Mouse (Mus musculus) myocyte (in vitro differentiated cells): Measurements from ENCODE around the gene Ntn4. TPM values are rescaled to one million over a fixed set of nuclear protein-coding genes. Genes with fewer than 3 reads are reported as not detected.

ENCODE experiments used
- H3K27me3 ChIP-seq: one replicate; pipeline ENCODE4 v1.6.1; 2011; ENCODE audit not compliant: control insufficient read depth, insufficient read depth, insufficient read length
- H3K36me3 ChIP-seq: one replicate; pipeline ENCODE4 v1.6.1; 2011; ENCODE audit not compliant: control insufficient read depth, insufficient read depth
- H3K4me2 ChIP-seq: one replicate; pipeline ENCODE4 v1.6.1; 2011; ENCODE audit warnings: low read depth, control low read depth
- H3K4me3 ChIP-seq: one replicate; pipeline ENCODE4 v1.5.1; 2011; ENCODE audit warnings: mild to moderate bottlenecking, control low read depth, moderate library complexity
- H3K79me2 ChIP-seq: one replicate; pipeline ENCODE4 v1.6.1; 2011; ENCODE audit not compliant: control insufficient read depth, insufficient read depth
- H3ac ChIP-seq: one replicate; pipeline ENCODE4 v1.6.1; 2011; ENCODE audit not compliant: control insufficient read depth, insufficient read length
- CEBPB ChIP-seq: IDR thresholded peaks from 2 replicates; pipeline ENCODE4 v1.6.1; 2011; ENCODE audit warnings: mild to moderate bottlenecking, moderate library complexity; ENCODE audit not compliant: poor library complexity, insufficient read depth, severe bottlenecking
- E2F4 ChIP-seq: IDR thresholded peaks from one replicate; pipeline ENCODE4 v1.6.1; 2011; ENCODE audit warnings: mild to moderate bottlenecking, control low read depth, moderate library complexity; ENCODE audit not compliant: insufficient read depth
- MAX ChIP-seq: IDR thresholded peaks from one replicate; pipeline ENCODE4 v1.6.1; 2011; ENCODE audit warnings: low read depth, mild to moderate bottlenecking, control low read depth
- MYOD1 ChIP-seq, 3 experiments: IDR thresholded peaks; one replicate each; pipeline ENCODE4 v1.6.1; 2011; ENCODE audit warnings: control low read depth in 2 of 3, low read depth in 2 of 3, mild to moderate bottlenecking in 2 of 3, moderate library complexity in 1 of 3; ENCODE audit not compliant: insufficient read length in 2 of 3, control insufficient read depth in 1 of 3
- MYOG ChIP-seq, 3 experiments: IDR thresholded peaks; one replicate each; pipeline ENCODE4 v1.6.1; 2011; ENCODE audit warnings: control low read depth in 2 of 3, low read depth in 2 of 3, mild to moderate bottlenecking in 2 of 3; ENCODE audit not compliant: insufficient read length in 2 of 3, control insufficient read depth in 1 of 3, insufficient read depth in 1 of 3
- POLR2A ChIP-seq: IDR thresholded peaks from one replicate; pipeline ENCODE4 v1.6.1; 2011; ENCODE audit warnings: low read depth, mild to moderate bottlenecking, control low read depth, moderate library complexity; ENCODE audit not compliant: insufficient read length
- POLR2AphosphoS2 ChIP-seq: IDR thresholded peaks from one replicate; pipeline ENCODE4 v1.6.1; 2011; ENCODE audit warnings: low read depth, control low read depth; ENCODE audit not compliant: insufficient read length
- REST ChIP-seq: IDR thresholded peaks from one replicate; pipeline ENCODE4 v1.6.1; 2011; ENCODE audit warnings: mild to moderate bottlenecking, control low read depth, moderate library complexity; ENCODE audit not compliant: insufficient read depth, insufficient read length
- SRF ChIP-seq: IDR thresholded peaks from one replicate; pipeline ENCODE4 v1.6.1; 2011; ENCODE audit warnings: low read depth; ENCODE audit not compliant: control insufficient read depth, insufficient read length
- TCF12 ChIP-seq: IDR thresholded peaks from one replicate; pipeline ENCODE4 v1.6.1; 2011; ENCODE audit warnings: mild to moderate bottlenecking, control low read depth; ENCODE audit not compliant: poor library complexity, insufficient read depth, severe bottlenecking
- TCF3 ChIP-seq: IDR thresholded peaks from one replicate; pipeline ENCODE4 v1.6.1; 2011; ENCODE audit warnings: low read depth, control low read depth; ENCODE audit not compliant: insufficient read length
- USF1 ChIP-seq: IDR thresholded peaks from one replicate; pipeline ENCODE4 v1.6.1; 2011; ENCODE audit warnings: low read depth, mild to moderate bottlenecking, control low read depth, moderate library complexity
- polyA plus RNA-seq: library from polyadenylated mRNA; unstranded; fragments of >200 nt; fragmentation: generic; extraction: Trizol; gene quantifications from one replicate; pipeline ENCODE4 v1.2.1, GENCODE M21; 2012; ENCODE audit warnings: missing spikeins

Ntn4 gene
- polyA plus RNA-seq, 1 experiment, result 3.0 TPM

DNA sequence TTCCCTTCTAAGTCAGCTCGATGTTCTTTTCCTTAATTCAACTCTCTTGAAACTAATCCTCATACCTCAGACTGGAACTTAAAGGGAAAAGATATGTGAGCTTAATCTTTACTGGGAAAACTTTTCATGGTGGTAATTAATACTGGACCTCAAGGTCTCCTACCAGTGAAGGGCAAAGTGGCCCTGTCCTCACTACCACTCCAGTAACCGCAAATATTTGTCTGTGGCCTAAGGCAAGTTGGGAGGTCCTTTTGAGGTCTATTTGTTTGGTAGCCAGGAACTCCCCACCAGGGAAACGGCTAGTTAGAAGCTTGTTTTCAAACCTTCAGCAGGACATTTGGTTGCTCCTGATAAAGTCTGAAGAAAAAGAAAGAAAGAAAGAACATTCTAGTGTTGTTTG is 26.5 kb downstream of the Ntn4 start:
- H3K79me2 ChIP-seq, result no peaks in the 10 kb centered on the region
- TF ChIP-seq MAX (no peak), POLR2AphosphoS2 (no peak), TCF12 (no peak), MYOD1 (IDR thresholded peaks at IDR 0.05; ENCODE audit: control insufficient read depth in 1 of 3, insufficient read length in 2 of 3, low read depth in 2 of 3) (no peak), POLR2A (no peak), E2F4 (no peak), MYOG (IDR thresholded peaks at IDR 0.05; ENCODE audit: control insufficient read depth in 1 of 3, insufficient read depth in 1 of 3, insufficient read length in 2 of 3, low read depth in 2 of 3) (no peak), SRF (no peak), USF1 (no peak), TCF3 (no peak), REST (no peak), CEBPB (no peak)
- H3K27me3 ChIP-seq, result no peaks in the 10 kb centered on the region
- H3K36me3 ChIP-seq, result no peaks in the 10 kb centered on the region
- peak overlapping the region; percentile 52 for H3K4me2 ChIP-seq
- no peak overlapping the region for H3K4me3 ChIP-seq
- no peak overlapping the region for H3ac ChIP-seq

DNA sequence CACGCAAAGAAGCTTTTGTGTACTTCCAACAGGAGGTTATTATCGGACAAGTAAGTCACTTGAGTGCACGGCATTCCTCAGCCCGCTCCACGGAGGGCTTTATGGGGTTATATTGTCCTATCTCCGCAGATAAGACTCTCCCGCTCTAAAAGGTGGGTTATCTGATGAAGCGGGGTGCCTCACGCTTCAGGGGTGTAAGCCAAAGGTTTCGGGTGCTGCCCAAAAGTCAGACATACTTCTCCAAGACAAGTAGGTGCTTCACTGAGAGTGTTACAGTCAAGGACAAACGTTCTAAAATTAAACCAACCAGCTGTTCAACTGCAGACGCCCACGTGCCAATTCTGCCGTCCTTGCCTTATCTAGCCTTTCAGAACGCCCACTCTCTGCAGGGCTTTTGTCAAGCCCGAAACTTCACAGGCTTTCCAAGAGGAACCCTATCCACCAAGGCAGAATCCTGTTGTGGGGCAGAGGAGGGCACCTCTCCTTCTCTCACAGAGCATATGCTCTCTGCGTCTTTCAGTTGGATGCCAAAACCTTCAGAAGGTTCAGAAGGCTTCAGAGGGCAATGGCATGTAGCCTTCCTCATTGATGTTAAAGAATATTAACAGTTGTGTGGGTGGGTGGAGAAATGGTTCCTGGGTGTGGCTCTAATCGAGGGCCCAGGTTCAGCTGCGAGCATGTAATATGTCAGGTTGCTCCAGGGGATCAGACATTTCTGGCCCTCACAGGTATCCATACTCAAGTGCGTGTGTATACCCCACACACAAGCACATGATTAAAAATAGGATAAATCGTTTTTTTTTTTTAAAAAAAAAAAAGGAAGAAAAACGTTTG is 32.4 kb downstream of the Ntn4 start:
- Histone ChIP-seq H3K36me3 (no peaks in the 10 kb centered on the region), H3K79me2 (no peaks in the 10 kb centered on the region), H3K4me2 (peak overlapping the region; percentile 57), H3K4me3 (no peak overlapping the region), H3K27me3 (no peaks in the 10 kb centered on the region), H3ac (no peak overlapping the region)
- TF ChIP-seq MYOG (IDR thresholded peaks at IDR 0.05; ENCODE audit: control insufficient read depth in 1 of 3, insufficient read depth in 1 of 3, insufficient read length in 2 of 3, low read depth in 2 of 3), result peak in 2 of 3 experiments; percentile 78 to 80
- TF ChIP-seq POLR2A, result no peak
- no peak for TF ChIP-seq CEBPB
- no peak for TF ChIP-seq SRF
- peak; percentile 76 for TF ChIP-seq TCF12
- TF ChIP-seq MYOD1 (IDR thresholded peaks at IDR 0.05; ENCODE audit: control insufficient read depth in 1 of 3, insufficient read length in 2 of 3, low read depth in 2 of 3), result peak; percentile 56 to 88 (median 86)
- TF ChIP-seq TCF3, result no peak
- TF ChIP-seq E2F4, result no peak
- TF ChIP-seq POLR2AphosphoS2, result no peak
- no peak for TF ChIP-seq USF1
- TF ChIP-seq MAX, result no peak
- TF ChIP-seq REST, result no peak

DNA sequence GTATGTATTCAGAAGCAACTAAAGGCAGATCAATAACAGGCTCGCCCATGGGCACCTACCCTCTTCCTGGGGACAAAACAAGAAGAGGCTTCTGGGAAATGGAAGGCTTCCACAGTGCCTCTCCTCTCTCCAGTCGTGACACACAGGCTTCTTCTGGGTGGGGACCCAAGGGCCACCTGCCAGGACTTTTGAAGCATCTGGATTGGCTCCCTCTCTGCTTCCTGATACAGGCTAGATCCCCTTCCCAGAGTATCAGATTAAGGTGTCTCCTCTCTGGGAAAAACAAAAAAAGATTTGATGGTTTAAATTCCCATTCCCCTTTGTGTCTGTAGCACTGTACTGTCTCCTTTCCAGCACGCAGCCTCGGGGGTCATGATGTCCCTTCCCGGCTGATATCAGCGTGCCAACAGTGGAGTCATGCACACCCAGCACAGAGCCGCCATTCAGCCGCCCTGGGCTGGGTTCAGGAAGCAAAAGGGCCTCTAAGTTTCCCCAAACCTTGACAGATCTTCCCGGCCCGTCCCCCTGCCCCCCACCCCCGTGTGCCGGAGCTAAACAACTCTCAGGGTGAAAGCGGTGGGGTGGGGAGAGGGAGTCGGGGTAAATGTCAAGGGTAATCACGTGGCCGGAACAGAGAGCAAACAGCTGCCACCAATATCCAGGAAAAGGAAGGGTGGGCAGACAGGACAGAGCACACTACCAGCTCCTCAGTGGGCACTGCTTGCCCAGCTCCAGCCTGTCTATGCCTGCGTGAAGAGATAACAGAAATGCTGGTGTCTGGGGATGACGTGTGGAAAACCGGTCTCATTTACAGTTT is 38.9 kb downstream of the Ntn4 start:
- no peak overlapping the region for H3K4me3 ChIP-seq
- H3K4me2 ChIP-seq, result no peak overlapping the region
- no peak overlapping the region for H3ac ChIP-seq
- H3K79me2 ChIP-seq, result no peaks in the 10 kb centered on the region
- TF ChIP-seq TCF3 (no peak), MYOD1 (IDR thresholded peaks at IDR 0.05; ENCODE audit: control insufficient read depth in 1 of 3, insufficient read length in 2 of 3, low read depth in 2 of 3) (peak in 1 of 3 experiments; percentile 25)
- H3K36me3 ChIP-seq, result no peaks in the 10 kb centered on the region
- H3K27me3 ChIP-seq, result no peaks in the 10 kb centered on the region

DNA sequence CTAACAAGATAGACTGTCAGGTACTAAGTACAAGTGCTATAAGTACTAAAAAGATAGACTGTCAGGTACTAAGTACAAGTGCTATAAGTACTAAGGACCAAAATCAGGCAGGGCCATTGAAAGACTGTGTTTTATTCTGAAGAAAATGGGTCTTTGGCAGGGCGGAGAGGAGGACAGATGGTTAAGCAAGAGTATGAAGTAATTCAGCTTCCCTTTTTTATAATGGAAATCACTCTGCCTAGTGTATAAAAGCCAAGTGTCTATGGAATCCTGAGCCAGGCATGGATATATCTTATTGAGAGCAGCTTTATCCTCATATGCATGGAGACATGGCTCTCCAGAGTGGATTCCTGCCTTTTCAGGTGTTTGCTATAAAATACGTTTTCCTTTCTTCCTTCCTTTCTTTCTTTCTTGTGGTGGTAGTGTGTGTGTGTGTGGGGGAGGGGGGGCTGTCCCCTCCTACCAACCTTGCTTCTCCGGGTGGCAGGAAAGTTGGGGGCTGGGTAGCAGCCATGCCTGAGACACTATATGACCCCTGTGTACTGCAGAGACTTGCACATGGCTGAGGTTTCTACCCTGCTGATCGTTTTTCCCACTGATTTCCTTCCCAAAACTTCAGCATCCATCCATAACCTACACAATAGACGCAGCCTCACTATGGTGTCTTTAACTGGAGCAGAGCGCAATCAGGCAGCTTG is 40.3 kb downstream of the Ntn4 start:
- H3K36me3 ChIP-seq, result no peaks in the 10 kb centered on the region
- H3K27me3 ChIP-seq, result no peaks in the 10 kb centered on the region
- TF ChIP-seq TCF12 (no peak), MYOD1 (IDR thresholded peaks at IDR 0.05; ENCODE audit: control insufficient read depth in 1 of 3, insufficient read length in 2 of 3, low read depth in 2 of 3) (no peak), CEBPB (no peak)
- no peaks in the 10 kb centered on the region for H3K79me2 ChIP-seq
- no peak overlapping the region for H3ac ChIP-seq
- H3K4me3 ChIP-seq, result no peak overlapping the region
- H3K4me2 ChIP-seq, result no peak overlapping the region

DNA sequence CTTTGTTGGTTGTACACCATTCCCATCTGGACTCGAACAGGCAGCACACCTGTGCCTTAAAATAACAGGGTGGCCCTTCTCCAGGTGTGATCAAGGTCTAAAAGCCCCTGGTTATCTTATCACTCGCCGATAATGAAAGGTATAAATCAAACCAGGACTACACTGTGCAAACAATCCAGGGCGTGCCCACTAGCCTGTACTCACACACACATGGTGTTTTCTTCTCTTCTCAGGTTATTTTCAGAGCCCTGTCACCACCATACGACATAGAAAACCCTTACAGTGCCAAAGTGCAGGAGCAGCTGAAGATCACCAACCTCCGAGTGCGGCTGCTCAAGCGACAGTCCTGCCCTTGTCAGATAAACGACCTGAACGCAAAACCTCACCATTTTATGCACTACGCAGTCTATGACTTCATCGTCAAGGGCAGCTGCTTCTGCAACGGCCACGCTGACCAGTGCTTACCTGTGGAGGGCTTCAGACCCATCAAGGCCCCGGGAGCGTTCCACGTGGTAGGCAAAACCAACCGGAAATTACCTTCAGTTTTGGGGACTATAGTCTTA is 41.8 kb downstream of the Ntn4 start:
- no peaks in the 10 kb centered on the region for H3K27me3 ChIP-seq
- no peaks in the 10 kb centered on the region for H3K36me3 ChIP-seq
- H3K4me3 ChIP-seq, result no peak overlapping the region
- H3K79me2 ChIP-seq, result no peaks in the 10 kb centered on the region
- TF ChIP-seq CEBPB (no peak), MYOD1 (IDR thresholded peaks at IDR 0.05; ENCODE audit: control insufficient read depth in 1 of 3, insufficient read length in 2 of 3, low read depth in 2 of 3) (no peak), MAX (no peak), USF1 (no peak), REST (no peak), MYOG (IDR thresholded peaks at IDR 0.05; ENCODE audit: control insufficient read depth in 1 of 3, insufficient read depth in 1 of 3, insufficient read length in 2 of 3, low read depth in 2 of 3) (no peak), E2F4 (no peak), POLR2A (no peak), POLR2AphosphoS2 (no peak), TCF12 (no peak), TCF3 (no peak), SRF (no peak)
- H3ac ChIP-seq, result no peak overlapping the region
- H3K4me2 ChIP-seq, result no peak overlapping the region
